Mouse (Mus musculus): Measurements from ENCODE around the gene Abi1. TPM values are rescaled to one million over a fixed set of nuclear protein-coding genes. Genes with fewer than 3 reads are reported as not detected.

Gene Abi1
- 141 and 154 TPM in 2 replicates for total RNA-seq (2014; rRNA removed)
- polyA plus RNA-seq (2015; fragmentation: Nextera tagmentation; extraction: Ambion mirVana) = 65.1 and 71.7 TPM in 2 replicates

DNA sequence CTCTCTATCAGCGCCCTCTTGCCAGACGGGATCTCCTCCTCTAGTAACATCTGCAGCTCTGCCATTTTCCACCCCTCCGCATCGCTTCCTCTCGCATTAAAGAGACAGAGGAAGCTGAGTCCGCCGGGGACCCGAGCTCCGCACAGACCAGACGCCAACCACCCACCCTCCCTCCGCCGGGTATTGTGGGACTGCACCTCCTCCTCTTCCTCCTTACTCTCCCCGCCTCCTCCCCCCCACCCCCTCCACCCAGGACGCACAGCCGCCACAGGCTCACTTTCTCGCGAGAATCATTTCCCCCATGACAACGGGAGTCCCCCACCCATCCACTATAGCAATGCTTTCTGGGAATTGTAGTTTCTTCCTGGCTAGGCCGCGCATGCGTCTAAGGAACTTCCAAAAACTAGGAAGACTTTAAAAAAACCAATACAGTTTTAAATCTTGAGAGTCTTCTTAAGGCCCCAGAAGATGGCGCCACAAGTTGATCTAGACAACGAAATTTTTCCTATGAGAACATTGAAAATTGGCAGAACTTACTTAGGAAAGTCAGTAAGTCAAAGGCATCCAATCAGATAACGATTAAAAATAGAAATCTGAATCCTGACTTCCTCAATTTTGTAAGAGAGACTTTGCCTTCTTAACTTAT is at the start of gene Abi1:
Abi1 (minus strand) TSS at position 241 of the 646 bp plus-strand sequence.
- H3K4me3 ChIP-seq (ENCODE audit: low read depth, low read length) = peak within 1 kb of the TSS; percentile 92
- DNase-seq (peak; percentile 97), ATAC-seq (peak; percentile 96)
- peak within 1 kb of the TSS; percentile 87 for H3K4me2 ChIP-seq (ENCODE audit: low read depth)
- H3K36me3 ChIP-seq (ENCODE audit: insufficient read depth) = no peaks in the 10 kb centered on the region
- H3K9ac ChIP-seq = peak within 1 kb of the TSS; percentile 96
- 3% methylated on average over 24 of the region's 24 CpGs for WGBS
- TF ChIP-seq CTCF (IDR thresholded peaks at IDR 0.05; ENCODE audit: low read depth) = peak; percentile 47
- peaks cover 5% of the 10 kb centered on the region; the same call in 1 of the 2 replicates for H3K4me1 ChIP-seq (ENCODE audit: insufficient read depth)
- H3K9me3 ChIP-seq (ENCODE audit: low read length) = no peaks in the 10 kb centered on the region
- H3K27ac ChIP-seq (ENCODE audit: low read depth, low read length) = peak within 1 kb of the TSS; percentile 98
- no peaks in the 10 kb centered on the region for H3K27me3 ChIP-seq (ENCODE audit: insufficient read depth, low read length)

DNA sequence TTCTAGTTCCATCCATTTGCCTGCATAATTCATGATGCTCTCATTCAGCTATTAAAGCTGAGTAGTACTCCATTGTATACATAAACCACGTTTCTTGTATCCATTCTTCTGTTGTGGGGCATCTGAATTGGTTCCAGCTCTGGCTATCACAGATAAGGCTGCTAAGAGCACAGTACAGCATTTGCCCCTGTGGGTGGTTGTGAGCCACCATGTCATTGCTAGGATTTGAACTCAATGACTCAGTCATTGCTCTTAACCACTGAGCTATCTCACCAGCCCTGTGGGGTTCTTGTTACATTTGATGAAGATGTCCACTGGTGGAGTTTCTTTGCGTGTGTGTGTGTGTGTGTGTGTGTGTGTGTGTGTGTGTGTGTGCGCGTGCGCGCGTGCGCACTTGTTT is 44.5 kb upstream of the Abi1 start:
- Histone ChIP-seq H3K4me1 (ENCODE audit: insufficient read depth) (no peaks in the 10 kb centered on the region), H3K4me3 (ENCODE audit: low read depth, low read length) (no peak overlapping the region), H3K36me3 (ENCODE audit: insufficient read depth) (peaks cover 44% of the 10 kb centered on the region), H3K9me3 (ENCODE audit: low read length) (no peaks in the 10 kb centered on the region), H3K27ac (ENCODE audit: low read depth, low read length) (no peak overlapping the region), H3K4me2 (ENCODE audit: low read depth) (no peak overlapping the region), H3K27me3 (ENCODE audit: insufficient read depth, low read length) (no peaks in the 10 kb centered on the region), H3K9ac (no peak overlapping the region)
- no peak for DNase-seq
- 96% methylated on average over 8 of the region's 8 CpGs for WGBS
- ATAC-seq = no peak
- no peak for TF ChIP-seq CTCF (IDR thresholded peaks at IDR 0.05; ENCODE audit: low read depth)

DNA sequence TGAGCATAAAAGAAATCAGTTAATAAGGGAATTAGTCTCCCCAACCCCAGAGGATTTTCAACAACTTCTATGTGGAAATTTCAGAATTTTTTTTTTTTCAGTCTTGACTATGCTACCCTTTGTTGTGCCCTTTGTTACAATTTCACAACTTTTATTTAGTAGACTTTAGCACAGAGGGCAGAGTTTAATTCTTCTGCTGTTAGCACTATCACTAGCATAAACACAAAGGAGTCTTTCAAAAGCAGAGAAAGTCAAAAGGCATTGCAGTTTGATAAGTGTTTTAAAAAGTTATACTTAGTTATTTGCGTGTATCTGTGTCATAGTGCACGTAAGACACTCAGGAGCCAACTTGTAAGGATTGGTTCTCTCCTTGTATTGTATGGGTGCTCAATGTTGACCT is 38.5 kb upstream of the Abi1 start:
- Histone ChIP-seq H3K9me3 (ENCODE audit: low read length) (no peaks in the 10 kb centered on the region), H3K27ac (ENCODE audit: low read depth, low read length) (no peak overlapping the region), H3K27me3 (ENCODE audit: insufficient read depth, low read length) (no peaks in the 10 kb centered on the region), H3K4me1 (ENCODE audit: insufficient read depth) (no peaks in the 10 kb centered on the region), H3K36me3 (ENCODE audit: insufficient read depth) (peaks cover 33% of the 10 kb centered on the region), H3K4me3 (ENCODE audit: low read depth, low read length) (no peak overlapping the region), H3K4me2 (ENCODE audit: low read depth) (no peak overlapping the region), H3K9ac (no peak overlapping the region)
- 94% methylated on average over 2 of the region's 2 CpGs for WGBS
- TF ChIP-seq CTCF (IDR thresholded peaks at IDR 0.05; ENCODE audit: low read depth) = no peak
- DNase-seq = no peak
- no peak for ATAC-seq

DNA sequence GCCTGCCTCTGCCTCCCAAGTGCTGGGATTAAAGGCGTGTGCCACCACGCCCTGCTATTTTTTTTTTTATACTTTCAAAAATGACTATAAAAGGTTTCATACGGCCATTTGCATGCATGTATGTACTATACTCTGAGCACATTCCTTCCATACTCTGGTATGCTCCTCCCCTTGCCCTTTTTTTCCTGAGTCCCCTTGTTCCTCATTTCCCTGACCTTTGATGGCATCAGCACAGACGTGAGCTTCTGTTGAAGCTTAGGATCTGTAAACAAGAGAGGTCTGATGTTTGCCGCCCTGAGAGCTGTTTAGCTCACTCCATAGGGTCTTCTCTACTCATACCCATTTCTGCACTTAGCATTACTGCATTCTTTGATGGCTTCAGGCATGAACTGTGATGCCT is 37.7 kb upstream of the Abi1 start:
- H3K36me3 ChIP-seq (ENCODE audit: insufficient read depth) = peaks cover 35% of the 10 kb centered on the region
- 93% methylated on average over 5 of the region's 5 CpGs for WGBS
- H3K9me3 ChIP-seq (ENCODE audit: low read length) = no peaks in the 10 kb centered on the region
- DNase-seq (no peak), ATAC-seq (no peak)
- H3K4me3 ChIP-seq (ENCODE audit: low read depth, low read length) = no peak overlapping the region
- no peak for TF ChIP-seq CTCF (IDR thresholded peaks at IDR 0.05; ENCODE audit: low read depth)
- H3K27ac ChIP-seq (ENCODE audit: low read depth, low read length) = no peak overlapping the region
- no peak overlapping the region for H3K4me2 ChIP-seq (ENCODE audit: low read depth)
- no peaks in the 10 kb centered on the region for H3K27me3 ChIP-seq (ENCODE audit: insufficient read depth, low read length)
- H3K4me1 ChIP-seq (ENCODE audit: insufficient read depth) = no peaks in the 10 kb centered on the region
- no peak overlapping the region for H3K9ac ChIP-seq

DNA sequence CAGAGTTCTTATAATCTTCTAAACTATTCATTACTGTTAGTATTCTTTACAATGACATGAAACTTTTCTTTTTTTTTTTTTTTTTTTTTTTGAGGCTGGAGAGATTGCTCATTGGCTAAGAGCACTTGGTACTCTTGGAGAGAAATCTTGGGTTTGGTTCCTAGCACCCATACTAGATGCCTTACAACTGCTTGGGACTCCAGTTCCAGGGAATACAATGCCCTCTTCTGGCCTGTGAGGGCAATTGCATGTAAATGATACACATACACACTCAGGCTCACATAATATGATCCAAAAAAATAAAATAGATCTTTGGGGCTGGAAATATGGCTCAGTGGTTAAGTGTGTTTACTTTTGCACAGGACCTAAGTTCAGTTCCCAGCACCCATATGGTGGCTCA is 36.7 kb upstream of the Abi1 start:
- Histone ChIP-seq H3K4me3 (ENCODE audit: low read depth, low read length) (no peak overlapping the region), H3K9ac (no peak overlapping the region), H3K9me3 (ENCODE audit: low read length) (no peaks in the 10 kb centered on the region), H3K36me3 (ENCODE audit: insufficient read depth) (peaks cover 30% of the 10 kb centered on the region), H3K27me3 (ENCODE audit: insufficient read depth, low read length) (no peaks in the 10 kb centered on the region), H3K4me2 (ENCODE audit: low read depth) (no peak overlapping the region), H3K4me1 (ENCODE audit: insufficient read depth) (no peaks in the 10 kb centered on the region), H3K27ac (ENCODE audit: low read depth, low read length) (no peak overlapping the region)
- TF ChIP-seq CTCF (IDR thresholded peaks at IDR 0.05; ENCODE audit: low read depth) = peak; percentile 16; the same call in 1 of the 2 replicates
- DNase-seq (no peak), ATAC-seq (no peak)

DNA sequence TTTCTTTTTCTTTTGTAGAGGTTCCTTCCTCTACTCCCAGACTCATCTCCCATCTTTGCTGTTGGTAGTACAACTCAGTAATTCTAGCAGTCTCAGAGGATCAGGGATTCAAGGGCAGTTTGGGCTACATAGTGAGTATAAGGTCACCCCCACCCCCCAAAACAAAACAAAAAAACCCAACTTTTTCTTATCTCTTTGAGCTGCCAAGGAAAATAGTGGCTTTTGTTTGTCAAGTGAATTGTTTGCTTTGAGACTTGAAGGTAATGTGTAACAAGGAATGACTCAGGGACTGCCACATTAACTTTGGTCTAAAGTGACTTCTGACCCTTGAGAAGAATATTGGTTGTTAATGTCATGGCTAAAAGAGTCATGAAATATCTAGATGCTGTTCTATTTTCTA is 35.8 kb upstream of the Abi1 start:
- no peak for DNase-seq
- H3K4me3 ChIP-seq (ENCODE audit: low read depth, low read length) = no peak overlapping the region

DNA sequence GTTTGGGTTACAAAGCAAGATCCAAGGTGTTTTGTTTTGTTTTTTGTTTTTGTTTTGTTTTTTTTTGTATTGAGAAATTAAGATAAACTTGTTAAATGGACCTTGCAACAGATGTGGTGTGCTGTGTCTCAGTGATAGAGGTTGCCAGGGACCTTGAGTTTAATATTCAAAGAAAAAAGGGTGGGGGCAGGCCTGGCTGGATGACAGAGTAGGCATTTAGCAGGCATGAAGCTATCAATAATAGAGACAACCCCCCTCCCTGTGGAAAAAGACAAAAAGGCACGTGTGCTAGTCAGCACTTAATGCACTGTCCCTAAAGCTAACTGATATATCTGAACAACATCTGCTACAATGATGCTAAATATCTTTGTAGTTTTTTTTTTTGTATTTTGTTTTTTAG is 31.4 kb upstream of the Abi1 start:
- no peak for ATAC-seq
- Histone ChIP-seq H3K4me1 (ENCODE audit: insufficient read depth) (peaks cover 4% of the 10 kb centered on the region; the same call in 1 of the 2 replicates), H3K36me3 (ENCODE audit: insufficient read depth) (peaks cover 5% of the 10 kb centered on the region; the same call in 1 of the 2 replicates), H3K9me3 (ENCODE audit: low read length) (no peaks in the 10 kb centered on the region), H3K4me3 (ENCODE audit: low read depth, low read length) (no peak overlapping the region), H3K27me3 (ENCODE audit: insufficient read depth, low read length) (no peaks in the 10 kb centered on the region), H3K4me2 (ENCODE audit: low read depth) (no peak overlapping the region), H3K27ac (ENCODE audit: low read depth, low read length) (no peak overlapping the region), H3K9ac (no peak overlapping the region)
- TF ChIP-seq CTCF (IDR thresholded peaks at IDR 0.05; ENCODE audit: low read depth) = no peak
- DNase-seq = no peak
- WGBS = 81% methylated on average over 1 of the region's 1 CpGs

More for the DNA sequence above, 35.8 kb upstream of the Abi1 start:
- no peak for ATAC-seq
- no peak overlapping the region for H3K9ac ChIP-seq
- no peak for TF ChIP-seq CTCF (IDR thresholded peaks at IDR 0.05; ENCODE audit: low read depth)
- H3K4me1 ChIP-seq (ENCODE audit: insufficient read depth) = no peaks in the 10 kb centered on the region
- H3K27me3 ChIP-seq (ENCODE audit: insufficient read depth, low read length) = no peaks in the 10 kb centered on the region
- H3K36me3 ChIP-seq (ENCODE audit: insufficient read depth) = peaks cover 26% of the 10 kb centered on the region
- H3K9me3 ChIP-seq (ENCODE audit: low read length) = no peaks in the 10 kb centered on the region
- no peak overlapping the region for H3K4me2 ChIP-seq (ENCODE audit: low read depth)
- H3K27ac ChIP-seq (ENCODE audit: low read depth, low read length) = no peak overlapping the region
